Mouse (Mus musculus) heart, adult 8-10 months (tissue): ENCODE data around the gene Zkscan7. TPM values are rescaled to one million over a fixed set of nuclear protein-coding genes. Genes with fewer than 3 reads are reported as not detected.

Experiments used
- DNase-seq: peaks from one replicate; pipeline ENCODE4 v3.0.0; 2022; ENCODE audit warnings: low spot score
- total RNA-seq, 4 experiments: library from RNA; stranded (reverse); gene quantifications; 2 replicates each; pipeline ENCODE4 v1.2.4; 2022

Zkscan7 gene
- total RNA-seq, 4 experiments from 2014 or later, result 4.1 to 7.8 (median 6.6) TPM

DNA sequence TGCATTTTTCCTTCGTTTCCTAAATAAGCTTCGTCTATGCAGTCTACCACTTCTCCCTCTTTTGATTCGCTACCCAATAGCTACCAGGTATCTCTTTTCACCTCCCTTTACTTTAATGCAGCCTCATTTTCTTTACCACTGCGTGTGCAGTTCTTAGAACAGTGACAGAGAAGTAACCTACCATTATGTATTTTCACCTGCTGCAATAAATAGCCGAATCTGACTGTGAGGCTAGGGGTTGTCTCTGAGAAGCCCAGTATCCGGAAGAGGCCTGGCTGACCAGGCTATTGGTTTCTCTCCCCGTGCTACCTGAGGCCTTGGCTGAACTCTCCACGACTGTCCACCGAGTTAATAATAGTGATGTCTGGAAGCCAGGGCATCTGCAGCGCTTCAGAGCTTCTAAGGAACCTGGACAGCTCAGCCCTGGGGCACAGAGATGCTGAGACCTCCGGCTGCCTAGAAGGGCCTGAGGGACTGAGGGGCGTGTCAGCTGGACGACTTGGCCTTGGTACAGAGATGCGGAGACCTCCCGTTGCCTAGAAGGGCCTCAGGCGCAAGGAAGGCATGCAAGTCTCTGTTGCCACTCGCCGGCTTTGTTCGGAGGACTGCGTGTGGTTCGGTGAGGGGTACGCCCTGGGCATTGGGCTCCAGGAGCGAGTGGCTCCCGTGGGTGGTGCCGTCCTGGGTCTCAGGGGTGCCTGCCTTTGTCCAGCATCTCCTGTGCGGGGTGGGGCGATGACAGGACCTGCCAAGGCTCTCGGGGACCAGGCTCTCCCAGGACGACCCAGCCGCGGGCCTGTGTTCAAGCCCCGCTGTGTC, 17.4 kb downstream of the Zkscan7 start:
- DNase-seq, result peak; percentile 7

- no peak for DNase-seq
Observed at GRCm38 (mm10) chr9:122922436-122922835, 37.0 kb downstream of the Zkscan7 start.

GRCm38 (mm10) chr9:122922936-122923381, 37.5 kb downstream of the Zkscan7 start, which contains the start of gene Zfp105:
Gene Zfp105, plus strand, starts transcription at chr9:122923072.
- DNase-seq, result peak; percentile 52

GRCm38 (mm10) chr9:122928915-122929314, 43.4 kb downstream of the Zkscan7 start:
- DNase-seq, result no peak

Other genes starting within 250 kb of the Zkscan7 start
- not detected for gene Topaz1, start 138.3 kb upstream of the Zkscan7 start, total RNA-seq
- gene Tcaim, start 80.1 kb upstream of the Zkscan7 start, total RNA-seq, result 10 to 100 TPM; 45.2 to 50.8 (median 46.9) TPM
- gene Gm35549, start 41.6 kb upstream of the Zkscan7 start, total RNA-seq, result not detected
- gene Zfp445, start 19.7 kb upstream of the Zkscan7 start, total RNA-seq, result 10 to 100 TPM; 66.2 to 94.7 (median 75.8) TPM
- 1 to 10 TPM; 1.0 to 2.3 (median 1.5) TPM for gene Zfp105, start 37.4 kb downstream of the Zkscan7 start, total RNA-seq
- 10 to 100 TPM; 13.0 to 20.4 (median 16.6) TPM for gene 1110059G10Rik, start 65.3 kb downstream of the Zkscan7 start, total RNA-seq
- gene Kif15, start 65.4 kb downstream of the Zkscan7 start, total RNA-seq, result under 1 TPM in 3 of 4 experiments, not detected in 1; 0.09 to 0.40 (median 0.24) TPM
- 10 to 100 TPM; 11.0 to 14.5 (median 13.6) TPM for gene Tmem42, start 135.6 kb downstream of the Zkscan7 start, total RNA-seq
- gene Tgm4, start 149.0 kb downstream of the Zkscan7 start, total RNA-seq, result not detected
- gene Zdhhc3, start 227.5 kb downstream of the Zkscan7 start, total RNA-seq, result 10 to 100 TPM; 39.8 to 46.0 (median 43.6) TPM
- gene Exosc7, start 227.5 kb downstream of the Zkscan7 start, total RNA-seq, result 10 to 100 TPM; 25.0 to 27.2 (median 27.0) TPM